Mouse (Mus musculus) limb, embryonic 10.5 days (tissue): ENCODE data around the gene Camk1g. TPM values are rescaled to one million over a fixed set of nuclear protein-coding genes. Genes with fewer than 3 reads are reported as not detected.
A peak's percentile ranks its signal among the peaks of the same experiment; 100 is the strongest.

Experiments used
- DNase-seq: peaks from one replicate; pipeline ENCODE4 v3.0.0-alpha.2; 2017; ENCODE audit warnings: low spot score
- H3K27ac ChIP-seq: fragments of 300-500 bp; sonication (generic); 2 replicates; pipeline ENCODE4 v1.5.1; 2016; ENCODE audit warnings: mild to moderate bottlenecking
- H3K27me3 ChIP-seq: fragments of 300-500 bp; sonication (generic); 2 replicates; pipeline ENCODE4 v1.6.1; 2016; ENCODE audit warnings: low read depth, mild to moderate bottlenecking; ENCODE audit not compliant: poor library complexity, severe bottlenecking
- H3K36me3 ChIP-seq: fragments of 300-500 bp; sonication (generic); 2 replicates; pipeline ENCODE4 v1.6.1; 2016; ENCODE audit warnings: mild to moderate bottlenecking, moderate library complexity
- H3K4me1 ChIP-seq: fragments of 300-500 bp; sonication (generic); 2 replicates; pipeline ENCODE4 v1.6.1; 2016
- H3K4me3 ChIP-seq: fragments of 300-500 bp; sonication (generic); 2 replicates; pipeline ENCODE4 v1.5.1; 2016; ENCODE audit warnings: mild to moderate bottlenecking, moderate library complexity
- H3K9me3 ChIP-seq: fragments of 300-500 bp; sonication (generic); replicated peaks from 2 replicates; pipeline ENCODE4 v1.6.1; 2016; ENCODE audit warnings: mild to moderate bottlenecking
- WGBS: fragments of 180-500 bp; shearing (Covaris S2); methylation state at CpG from one replicate; pipeline ENCODE4 v1.1.7; 2016; 5-methylcytosine and 5-hydroxymethylcytosine counted together
- polyA plus RNA-seq: library from polyadenylated mRNA; unstranded; fragments of >200 nt; fragmentation: Nextera tagmentation; extraction: Ambion mirVana; gene quantifications from 2 replicates; pipeline ENCODE4 v1.2.1, GENCODE M21; 2016

Gene Camk1g
- polyA plus RNA-seq, 1 experiment from 2014 or later, result 13.2 TPM

GRCm38 (mm10) chr1:193338363-193338995 lies 31.6 kb downstream of the Camk1g start:
- no peak for DNase-seq
- H3K4me3 ChIP-seq, result no peak overlapping the region
- no peaks in the 10 kb centered on the region for H3K27me3 ChIP-seq
- no peaks in the 10 kb centered on the region for H3K36me3 ChIP-seq
- 79% methylated on average over 9 of the region's 9 CpGs for WGBS
- peaks cover 12% of the 10 kb centered on the region for H3K4me1 ChIP-seq
- 0 out of 2 replicates have a peak overlapping the region, but pooled peaks have one; percentile 36 for H3K27ac ChIP-seq
- no peaks in the 10 kb centered on the region for H3K9me3 ChIP-seq

- H3K27me3 ChIP-seq, result no peaks in the 10 kb centered on the region
- no peak overlapping the region for H3K27ac ChIP-seq
- H3K4me1 ChIP-seq, result peaks cover 12% of the 10 kb centered on the region
- H3K4me3 ChIP-seq, result no peak overlapping the region
- 68% methylated on average over 4 of the region's 4 CpGs for WGBS
- H3K9me3 ChIP-seq, result no peaks in the 10 kb centered on the region
- H3K36me3 ChIP-seq, result no peaks in the 10 kb centered on the region
- no peak for DNase-seq
Measured at GRCm38 (mm10) chr1:193337787-193338310, 32.2 kb downstream of the Camk1g start.

GRCm38 (mm10) chr1:193337018-193337321 lies 33.1 kb downstream of the Camk1g start:
- no peaks in the 10 kb centered on the region for H3K36me3 ChIP-seq
- H3K9me3 ChIP-seq, result no peaks in the 10 kb centered on the region
- H3K27me3 ChIP-seq, result no peaks in the 10 kb centered on the region
- H3K27ac ChIP-seq, result no peak overlapping the region
- 87% methylated on average over 9 of the region's 9 CpGs for WGBS
- H3K4me1 ChIP-seq, result peaks cover 12% of the 10 kb centered on the region
- no peak overlapping the region for H3K4me3 ChIP-seq
- no peak for DNase-seq

- DNase-seq, result no peak
- Histone ChIP-seq H3K4me3 (no peak overlapping the region), H3K36me3 (no peaks in the 10 kb centered on the region), H3K4me1 (peaks cover 12% of the 10 kb centered on the region), H3K27ac (no peak overlapping the region), H3K27me3 (no peaks in the 10 kb centered on the region), H3K9me3 (no peaks in the 10 kb centered on the region)
- 85% methylated on average over 7 of the region's 7 CpGs for WGBS
Measured at GRCm38 (mm10) chr1:193336122-193337017, 33.7 kb downstream of the Camk1g start.

GRCm38 (mm10) chr1:193334546-193334945 lies 35.6 kb downstream of the Camk1g start:
- H3K36me3 ChIP-seq, result no peaks in the 10 kb centered on the region
- 89% methylated on average over 6 of the region's 6 CpGs for WGBS
- no peaks in the 10 kb centered on the region for H3K27me3 ChIP-seq
- DNase-seq, result no peak
- no peak overlapping the region for H3K27ac ChIP-seq
- H3K4me3 ChIP-seq, result no peak overlapping the region
- peaks cover 20% of the 10 kb centered on the region for H3K4me1 ChIP-seq
- H3K9me3 ChIP-seq, result no peaks in the 10 kb centered on the region

- Histone ChIP-seq H3K36me3 (no peaks in the 10 kb centered on the region), H3K4me1 (peaks cover 20% of the 10 kb centered on the region), H3K4me3 (no peak overlapping the region), H3K27me3 (no peaks in the 10 kb centered on the region), H3K9me3 (no peaks in the 10 kb centered on the region), H3K27ac (no peak overlapping the region)
- DNase-seq, result no peak
- 85% methylated on average over 3 of the region's 3 CpGs for WGBS
Measured at GRCm38 (mm10) chr1:193333776-193334175, 36.3 kb downstream of the Camk1g start.

- WGBS, result 85% methylated on average over 1 of the region's 1 CpGs
- H3K36me3 ChIP-seq, result no peaks in the 10 kb centered on the region
- H3K9me3 ChIP-seq, result no peaks in the 10 kb centered on the region
- H3K27ac ChIP-seq, result no peak overlapping the region
- H3K4me3 ChIP-seq, result no peak overlapping the region
- peaks cover 15% of the 10 kb centered on the region for H3K4me1 ChIP-seq
- H3K27me3 ChIP-seq, result no peaks in the 10 kb centered on the region
- DNase-seq, result no peak
Measured at GRCm38 (mm10) chr1:193332671-193333070, 37.4 kb downstream of the Camk1g start.

- DNase-seq, result no peak
- no peaks in the 10 kb centered on the region for H3K9me3 ChIP-seq
- H3K27ac ChIP-seq, result no peak overlapping the region
- peaks cover 15% of the 10 kb centered on the region for H3K4me1 ChIP-seq
- no peaks in the 10 kb centered on the region for H3K36me3 ChIP-seq
- 88% methylated on average over 13 of the region's 13 CpGs for WGBS
- no peaks in the 10 kb centered on the region for H3K27me3 ChIP-seq
- H3K4me3 ChIP-seq, result no peak overlapping the region
Measured at GRCm38 (mm10) chr1:193332018-193332417, 38.1 kb downstream of the Camk1g start.

GRCm38 (mm10) chr1:193330626-193331025 lies 39.5 kb downstream of the Camk1g start:
- no peak overlapping the region for H3K4me3 ChIP-seq
- WGBS, result 83% methylated on average over 7 of the region's 7 CpGs
- no peaks in the 10 kb centered on the region for H3K36me3 ChIP-seq

GRCm38 (mm10) chr1:193330172-193330571 lies 39.9 kb downstream of the Camk1g start:
- WGBS, result 42% methylated on average over 10 of the region's 10 CpGs
- Histone ChIP-seq H3K36me3 (no peaks in the 10 kb centered on the region), H3K4me1 (peaks cover 18% of the 10 kb centered on the region), H3K27me3 (no peaks in the 10 kb centered on the region), H3K9me3 (no peaks in the 10 kb centered on the region), H3K27ac (no peak overlapping the region), H3K4me3 (no peak overlapping the region)
- DNase-seq, result peak; percentile 53

More at GRCm38 (mm10) chr1:193330626-193331025, 39.5 kb downstream of the Camk1g start:
- Histone ChIP-seq H3K9me3 (no peaks in the 10 kb centered on the region), H3K27me3 (no peaks in the 10 kb centered on the region), H3K27ac (0 out of 2 replicates have a peak overlapping the region, but pooled peaks have one; percentile 14), H3K4me1 (peaks cover 18% of the 10 kb centered on the region)
- no peak for DNase-seq

- WGBS, result 88% methylated on average over 9 of the region's 9 CpGs
- no peak overlapping the region for H3K4me3 ChIP-seq
- DNase-seq, result no peak
- H3K27me3 ChIP-seq, result no peaks in the 10 kb centered on the region
- H3K27ac ChIP-seq, result no peak overlapping the region
- no peaks in the 10 kb centered on the region for H3K36me3 ChIP-seq
- no peaks in the 10 kb centered on the region for H3K9me3 ChIP-seq
- H3K4me1 ChIP-seq, result peaks cover 14% of the 10 kb centered on the region
Measured at GRCm38 (mm10) chr1:193329557-193329956, 40.5 kb downstream of the Camk1g start.

- WGBS, result 82% methylated on average over 5 of the region's 5 CpGs
- Histone ChIP-seq H3K27me3 (no peaks in the 10 kb centered on the region), H3K4me1 (peaks cover 10% of the 10 kb centered on the region), H3K27ac (no peak overlapping the region), H3K36me3 (no peaks in the 10 kb centered on the region), H3K4me3 (no peak overlapping the region), H3K9me3 (no peaks in the 10 kb centered on the region)
- no peak for DNase-seq
Measured at GRCm38 (mm10) chr1:193327686-193328085, 42.4 kb downstream of the Camk1g start.

- Histone ChIP-seq H3K27ac (no peak overlapping the region), H3K4me3 (no peak overlapping the region), H3K36me3 (no peaks in the 10 kb centered on the region), H3K27me3 (no peaks in the 10 kb centered on the region), H3K9me3 (no peaks in the 10 kb centered on the region), H3K4me1 (peaks cover 10% of the 10 kb centered on the region)
- no peak for DNase-seq
- 80% methylated on average over 1 of the region's 1 CpGs for WGBS
Measured at GRCm38 (mm10) chr1:193327216-193327615, 42.9 kb downstream of the Camk1g start.
